Mouse (Mus musculus) liver, embryonic 14.5 days (tissue): Measurements from ENCODE around the gene Rnase2b.

ENCODE experiments used
- CTCF ChIP-seq: IDR thresholded peaks from 2 replicates; pipeline ENCODE4 v1.5.1; 2016; ENCODE audit warnings: antibody characterized with exemption, low read depth, control low read depth
- EP300 ChIP-seq: IDR thresholded peaks from 2 replicates; pipeline ENCODE4 v1.6.1; 2016; ENCODE audit warnings: antibody characterized with exemption, low read depth

DNA sequence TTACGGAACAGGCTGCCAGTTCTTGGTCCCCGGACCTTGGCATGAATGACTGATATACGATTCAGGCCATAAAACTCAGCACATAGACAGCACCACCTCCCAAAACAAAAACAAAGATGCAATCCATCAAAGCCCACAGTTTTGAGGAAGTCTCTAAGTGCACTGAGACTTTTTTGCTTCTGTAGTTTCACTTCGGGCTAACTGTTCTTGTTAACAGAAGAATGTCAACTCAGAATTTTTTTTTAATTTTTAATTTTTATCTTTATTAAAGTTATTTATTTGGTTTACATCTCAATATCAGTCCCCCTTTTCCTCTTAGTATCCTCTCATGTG lies 5.4 kb upstream of the Rnase2b start:
- no peak for TF ChIP-seq CTCF
- no peak for TF ChIP-seq EP300
